Mouse (Mus musculus): ENCODE measurements around the gene Gm17509. TPM values are rescaled to one million over a fixed set of nuclear protein-coding genes. Genes with fewer than 3 reads are reported as not detected.

Gm17509 gene
- total and polyA plus RNA-seq, 3 experiments = not detected

GRCm38 (mm10) chr13:117216126-117216525, 4.7 kb downstream of the Gm17509 start:
- no peak for TF ChIP-seq POLR2A (IDR thresholded peaks at IDR 0.05; ENCODE audit: insufficient read depth, low read depth, low read length)
- no peak for TF ChIP-seq EP300 (IDR thresholded peaks at IDR 0.05; ENCODE audit: insufficient read depth, low read depth, low read length)
- no peak for TF ChIP-seq CTCF (IDR thresholded peaks at IDR 0.05)
- WGBS = 40% methylated on average over 10 of the region's 10 CpGs
- no peak for DNase-seq
- Histone ChIP-seq H3K27ac (no peak overlapping the region), H3K36me3 (ENCODE audit: control insufficient read depth, insufficient read depth, low read length) (no peaks in the 10 kb centered on the region), H3K9ac (ENCODE audit: low read depth, low read length) (no peak overlapping the region), H3K4me1 (ENCODE audit: control insufficient read depth, insufficient read depth, low read length) (no peaks in the 10 kb centered on the region), H3K79me2 (replicated peaks; ENCODE audit: control insufficient read depth, insufficient read depth, low read length) (no peaks in the 10 kb centered on the region), H3K27me3 (ENCODE audit: control insufficient read depth, insufficient read depth, low read length) (peaks cover 9% of the 10 kb centered on the region), H3K4me3 (no peak overlapping the region)
- intact Hi-C loops (cut with DNase I) = no loop called here

DNA sequence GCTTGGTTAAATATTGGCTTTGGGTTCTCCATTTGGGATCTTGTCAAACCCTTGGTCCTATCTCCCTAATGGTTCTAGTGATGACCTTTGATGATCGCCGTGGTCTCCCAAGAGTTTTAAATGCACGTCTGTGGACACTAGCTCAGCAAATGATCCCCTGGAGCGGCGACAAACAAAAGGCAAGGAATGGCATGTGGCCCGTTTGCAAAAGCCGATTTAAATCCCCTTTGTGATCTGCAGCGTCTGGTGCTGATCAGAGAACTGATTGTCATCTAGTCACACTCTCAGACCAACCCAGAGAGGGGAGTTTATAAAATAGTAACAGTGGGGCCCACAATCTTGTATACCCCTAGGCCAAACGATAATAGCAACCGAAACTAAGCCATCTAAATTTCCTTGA, 5.4 kb downstream of the Gm17509 start:
- 38% methylated on average over 10 of the region's 10 CpGs for WGBS
- DNase-seq = no peak
- H3K4me1 ChIP-seq (ENCODE audit: control insufficient read depth, insufficient read depth, low read length) = no peaks in the 10 kb centered on the region
- H3K27ac ChIP-seq = no peak overlapping the region
- H3K36me3 ChIP-seq (ENCODE audit: control insufficient read depth, insufficient read depth, low read length) = no peaks in the 10 kb centered on the region
- TF ChIP-seq CTCF (IDR thresholded peaks at IDR 0.05) (no peak), EP300 (IDR thresholded peaks at IDR 0.05; ENCODE audit: insufficient read depth, low read depth, low read length) (no peak), POLR2A (IDR thresholded peaks at IDR 0.05; ENCODE audit: insufficient read depth, low read depth, low read length) (no peak)
- H3K79me2 ChIP-seq (replicated peaks; ENCODE audit: control insufficient read depth, insufficient read depth, low read length) = no peaks in the 10 kb centered on the region
- H3K9ac ChIP-seq (ENCODE audit: low read depth, low read length) = no peak overlapping the region
- H3K27me3 ChIP-seq (ENCODE audit: control insufficient read depth, insufficient read depth, low read length) = peaks cover 4% of the 10 kb centered on the region
- H3K4me3 ChIP-seq = no peak overlapping the region
- intact Hi-C loops (cut with DNase I) = no loop called here

GRCm38 (mm10) chr13:117211386-117211875, 9.4 kb downstream of the Gm17509 start:
- DNase-seq = peak in 1 of 2 experiments; percentile 27
- no peaks in the 10 kb centered on the region for H3K4me1 ChIP-seq (ENCODE audit: control insufficient read depth, insufficient read depth, low read length)
- H3K4me3 ChIP-seq = no peak overlapping the region
- H3K27me3 ChIP-seq (ENCODE audit: control insufficient read depth, insufficient read depth, low read length) = no peaks in the 10 kb centered on the region
- intact Hi-C loops (cut with DNase I) = no loop called here
- no peak overlapping the region for H3K27ac ChIP-seq
- TF ChIP-seq EP300 (IDR thresholded peaks at IDR 0.05; ENCODE audit: insufficient read depth, low read depth, low read length) (no peak), POLR2A (IDR thresholded peaks at IDR 0.05; ENCODE audit: insufficient read depth, low read depth, low read length) (no peak), CTCF (IDR thresholded peaks at IDR 0.05) (no peak)
- no peaks in the 10 kb centered on the region for H3K36me3 ChIP-seq (ENCODE audit: control insufficient read depth, insufficient read depth, low read length)
- 62% methylated on average over 11 of the region's 11 CpGs for WGBS
- H3K79me2 ChIP-seq (replicated peaks; ENCODE audit: control insufficient read depth, insufficient read depth, low read length) = no peaks in the 10 kb centered on the region
- no peak overlapping the region for H3K9ac ChIP-seq (ENCODE audit: low read depth, low read length)

DNA sequence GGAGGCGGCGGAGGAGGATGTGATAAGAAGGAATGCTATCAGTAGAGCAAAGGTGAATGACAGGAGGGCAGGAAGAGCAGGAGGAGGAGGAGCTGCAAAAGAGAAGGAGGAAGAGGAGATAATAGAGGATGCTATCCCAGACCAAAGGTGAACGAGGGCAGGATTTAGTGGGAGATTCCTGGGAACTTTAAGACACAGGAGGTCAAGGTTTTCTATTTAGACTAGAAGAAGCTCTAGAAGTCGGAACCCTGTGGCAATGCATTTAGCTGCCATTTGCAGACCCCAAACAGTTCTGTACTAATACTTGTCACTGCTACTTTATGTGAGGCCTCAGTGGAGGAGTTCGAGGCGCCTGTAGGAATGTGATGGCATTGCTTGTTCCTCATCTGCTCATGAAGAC, 12.6 kb downstream of the Gm17509 start, which contains the start of gene Emb:
Emb (plus strand) TSS at position 301 of the 400 bp plus-strand sequence.
- no peak for TF ChIP-seq CTCF (IDR thresholded peaks at IDR 0.05)
- no peak for TF ChIP-seq EP300 (IDR thresholded peaks at IDR 0.05; ENCODE audit: insufficient read depth, low read depth, low read length)
- TF ChIP-seq POLR2A (IDR thresholded peaks at IDR 0.05; ENCODE audit: insufficient read depth, low read depth, low read length) = no peak
- Histone ChIP-seq H3K9ac (ENCODE audit: low read depth, low read length) (no peak within 1 kb of the TSS), H3K79me2 (replicated peaks; ENCODE audit: control insufficient read depth, insufficient read depth, low read length) (no peaks in the 10 kb centered on the region), H3K27me3 (ENCODE audit: control insufficient read depth, insufficient read depth, low read length) (no peaks in the 10 kb centered on the region), H3K27ac (no peak within 1 kb of the TSS), H3K4me1 (ENCODE audit: control insufficient read depth, insufficient read depth, low read length) (no peaks in the 10 kb centered on the region), H3K4me3 (no peak within 1 kb of the TSS), H3K36me3 (ENCODE audit: control insufficient read depth, insufficient read depth, low read length) (no peaks in the 10 kb centered on the region)
- WGBS = 31% methylated on average over 6 of the region's 6 CpGs
- no peak for DNase-seq
- intact Hi-C loops (cut with DNase I) = no loop called here

DNA sequence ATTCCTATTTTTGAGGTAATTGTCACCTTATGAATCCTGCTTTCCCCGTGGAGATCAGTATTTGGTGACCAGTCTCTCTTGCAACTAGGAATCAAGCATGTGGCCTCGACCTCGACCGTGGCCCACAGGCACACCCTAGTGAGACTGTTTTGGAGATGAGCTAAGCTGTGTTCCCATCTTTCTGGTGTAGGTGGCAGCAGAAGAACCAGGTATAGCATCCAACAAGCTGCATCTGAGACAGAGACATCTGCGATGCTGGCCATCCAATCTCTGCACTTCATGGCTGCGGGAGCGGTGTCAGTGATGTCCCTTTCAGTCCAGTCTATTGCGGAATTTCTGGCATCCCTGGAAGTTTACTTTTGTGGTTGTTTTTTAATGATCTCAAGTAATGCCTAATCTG, 14.8 kb downstream of the Gm17509 start:
- DNase-seq = no peak
- Histone ChIP-seq H3K27ac (no peak overlapping the region), H3K36me3 (ENCODE audit: control insufficient read depth, insufficient read depth, low read length) (no peaks in the 10 kb centered on the region), H3K27me3 (ENCODE audit: control insufficient read depth, insufficient read depth, low read length) (no peaks in the 10 kb centered on the region), H3K9ac (ENCODE audit: low read depth, low read length) (no peak overlapping the region), H3K4me3 (no peak overlapping the region), H3K4me1 (ENCODE audit: control insufficient read depth, insufficient read depth, low read length) (no peaks in the 10 kb centered on the region), H3K79me2 (replicated peaks; ENCODE audit: control insufficient read depth, insufficient read depth, low read length) (no peaks in the 10 kb centered on the region)
- TF ChIP-seq EP300 (IDR thresholded peaks at IDR 0.05; ENCODE audit: insufficient read depth, low read depth, low read length) (no peak), POLR2A (IDR thresholded peaks at IDR 0.05; ENCODE audit: insufficient read depth, low read depth, low read length) (no peak), CTCF (IDR thresholded peaks at IDR 0.05) (no peak)
- 89% methylated on average over 8 of the region's 8 CpGs for WGBS
- intact Hi-C loops (cut with DNase I) = no loop called here

DNA sequence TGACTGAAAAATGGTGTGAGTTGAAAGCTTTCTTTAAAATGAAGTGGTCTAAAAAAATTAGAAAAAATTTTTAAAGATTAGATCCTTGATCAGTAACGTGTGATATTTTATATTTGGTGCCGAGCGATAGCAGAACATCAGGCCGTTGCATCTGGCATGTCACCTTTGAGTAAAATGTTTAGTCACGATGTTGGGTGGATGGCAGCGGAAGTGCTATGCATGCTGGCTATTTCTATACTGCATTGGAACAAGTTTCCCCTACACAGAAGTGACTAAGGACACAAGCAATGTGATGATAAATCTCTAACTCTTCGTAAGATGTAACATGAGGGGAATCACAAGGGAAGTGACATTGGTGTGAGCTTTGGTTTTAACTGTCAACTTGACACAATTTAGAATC, 16.2 kb downstream of the Gm17509 start:
- no peaks in the 10 kb centered on the region for H3K27me3 ChIP-seq (ENCODE audit: control insufficient read depth, insufficient read depth, low read length)
- H3K27ac ChIP-seq = no peak overlapping the region
- DNase-seq = no peak
- 89% methylated on average over 7 of the region's 7 CpGs for WGBS
- no peak for TF ChIP-seq EP300 (IDR thresholded peaks at IDR 0.05; ENCODE audit: insufficient read depth, low read depth, low read length)
- intact Hi-C loops (cut with DNase I) = no loop called here
- H3K9ac ChIP-seq (ENCODE audit: low read depth, low read length) = no peak overlapping the region
- no peaks in the 10 kb centered on the region for H3K36me3 ChIP-seq (ENCODE audit: control insufficient read depth, insufficient read depth, low read length)
- H3K4me1 ChIP-seq (ENCODE audit: control insufficient read depth, insufficient read depth, low read length) = no peaks in the 10 kb centered on the region
- H3K4me3 ChIP-seq = no peak overlapping the region
- H3K79me2 ChIP-seq (replicated peaks; ENCODE audit: control insufficient read depth, insufficient read depth, low read length) = no peaks in the 10 kb centered on the region
